Mouse (Mus musculus) intestine, postnatal 0 days (tissue): Measurements from ENCODE around the gene Olfr616. TPM values are rescaled to one million over a fixed set of nuclear protein-coding genes. Genes with fewer than 3 reads are reported as not detected.

Source experiments
- ATAC-seq: fragments of 200-750 bp; cut with Nextera tagmentation; 2 replicates; pipeline ENCODE4 v1.8.0; 2017; ENCODE audit warnings: mild to moderate bottlenecking, moderate TSS enrichment, moderate library complexity
- H3K27ac ChIP-seq: fragments of 300-500 bp; sonication (generic); 2 replicates; pipeline ENCODE4 v1.5.1; 2014; ENCODE audit warnings: mild to moderate bottlenecking, low read depth, low read length, moderate library complexity
- H3K27me3 ChIP-seq: fragments of 300-500 bp; sonication (generic); replicated peaks from 2 replicates; pipeline ENCODE4 v1.6.1; 2014; ENCODE audit warnings: low read length, mixed read lengths; ENCODE audit not compliant: control insufficient read depth, insufficient read depth
- H3K36me3 ChIP-seq: fragments of 300-500 bp; sonication (generic); 2 replicates; pipeline ENCODE4 v1.6.1; 2014; ENCODE audit warnings: mild to moderate bottlenecking, moderate library complexity; ENCODE audit not compliant: control insufficient read depth, insufficient read depth
- H3K4me1 ChIP-seq: fragments of 300-500 bp; sonication (generic); replicated peaks from 2 replicates; pipeline ENCODE4 v1.6.1; 2014; ENCODE audit warnings: antibody characterized with exemption, low read length, mixed read lengths; ENCODE audit not compliant: control insufficient read depth, insufficient read depth
- H3K4me2 ChIP-seq: fragments of 300-500 bp; sonication (generic); replicated peaks from 2 replicates; pipeline ENCODE4 v1.6.1; 2014; ENCODE audit warnings: low read depth, mild to moderate bottlenecking, moderate library complexity
- H3K4me3 ChIP-seq: fragments of 300-500 bp; sonication (generic); 2 replicates; pipeline ENCODE4 v1.5.1; 2014; ENCODE audit warnings: low read depth, low read length
- H3K9ac ChIP-seq: fragments of 300-500 bp; sonication (generic); 2 replicates; pipeline ENCODE4 v1.6.1; 2014; ENCODE audit warnings: mild to moderate bottlenecking, low read depth, low read length
- H3K9me3 ChIP-seq: fragments of 300-500 bp; sonication (generic); 2 replicates; pipeline ENCODE4 v1.6.1; 2016; ENCODE audit warnings: mixed run types; ENCODE audit not compliant: control insufficient read depth
- CTCF ChIP-seq: sonication (generic); IDR thresholded peaks from 2 replicates; pipeline ENCODE4 v1.5.1; 2016; ENCODE audit warnings: low read depth, mild to moderate bottlenecking, control low read depth, antibody characterized with exemption, moderate library complexity
- WGBS: fragments of 180-500 bp; shearing (Covaris S2); extraction: QIAGEN DNeasy Blood & Tissue Kit; methylation state at CpG from one replicate; pipeline ENCODE4 v1.1.7; 2014; 5-methylcytosine and 5-hydroxymethylcytosine counted together
- polyA plus RNA-seq: library from polyadenylated mRNA; unstranded; fragments of >200 nt; fragmentation: Nextera tagmentation; extraction: Ambion mirVana; gene quantifications from 2 replicates; pipeline ENCODE4 v1.2.1, GENCODE M21; 2015

The Olfr616 gene
- polyA plus RNA-seq: not detected in 2 replicates

DNA sequence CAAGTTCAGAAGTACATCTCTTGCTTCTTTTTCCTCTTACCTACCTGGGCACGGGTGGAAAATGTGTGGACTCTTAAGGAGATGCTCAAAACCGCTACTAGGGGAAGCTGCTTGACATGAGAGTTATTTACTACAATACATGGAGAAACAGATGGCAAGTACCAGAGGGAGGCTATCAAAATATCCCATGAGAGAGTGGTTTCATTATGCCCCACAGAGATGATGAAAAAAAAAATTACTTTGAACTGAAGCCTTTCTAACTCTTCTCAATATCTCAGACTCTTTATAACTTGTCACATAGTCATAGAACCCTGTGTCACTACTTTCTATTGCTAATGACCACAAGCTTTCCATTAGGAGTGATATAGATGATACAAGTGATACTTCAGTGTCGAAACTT is at the start of gene Olfr616:
Gene Olfr616 (minus strand): TSS at position 101 of the 400 bp plus-strand sequence.
- Histone ChIP-seq H3K9me3 (no peaks in the 10 kb centered on the region), H3K4me3 (no peak within 1 kb of the TSS), H3K9ac (no peak within 1 kb of the TSS), H3K27ac (no peak within 1 kb of the TSS), H3K36me3 (no peaks in the 10 kb centered on the region), H3K4me1 (no peaks in the 10 kb centered on the region), H3K27me3 (no peaks in the 10 kb centered on the region), H3K4me2 (no peak within 1 kb of the TSS)
- no peak for TF ChIP-seq CTCF
- no peak for ATAC-seq
- 84% methylated on average over 3 of the region's 3 CpGs for WGBS

DNA sequence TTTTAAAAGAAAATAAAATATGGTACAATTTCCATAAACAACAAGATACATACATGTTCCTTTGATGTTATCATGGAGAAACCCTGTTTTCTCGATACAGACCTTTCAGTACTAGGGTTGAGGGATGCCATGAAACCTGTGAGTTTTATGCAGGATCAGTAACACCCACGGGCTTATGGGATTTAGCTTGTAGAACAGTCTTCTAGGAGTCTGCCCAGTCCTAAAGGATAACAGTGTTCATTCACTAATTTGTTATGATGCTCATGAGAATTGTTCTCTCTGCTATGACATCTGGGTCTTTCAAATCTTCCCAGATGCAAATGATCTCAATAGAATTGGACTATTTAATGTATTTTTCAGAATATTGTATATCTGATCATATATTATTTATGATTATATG is 43.5 kb upstream of the Olfr616 start, which contains the start of gene Olfr620:
Gene Olfr620 (minus strand): TSS at position 101 of the 400 bp plus-strand sequence.
- no peak within 1 kb of the TSS for H3K27ac ChIP-seq
- 71% methylated on average over 2 of the region's 2 CpGs for WGBS
- ATAC-seq: no peak
- no peaks in the 10 kb centered on the region for H3K36me3 ChIP-seq
- H3K4me2 ChIP-seq: no peak within 1 kb of the TSS
- H3K4me3 ChIP-seq: no peak within 1 kb of the TSS
- H3K27me3 ChIP-seq: no peaks in the 10 kb centered on the region
- H3K9ac ChIP-seq: no peak within 1 kb of the TSS
- no peak for TF ChIP-seq CTCF
- no peaks in the 10 kb centered on the region for H3K4me1 ChIP-seq
- no peaks in the 10 kb centered on the region for H3K9me3 ChIP-seq

DNA sequence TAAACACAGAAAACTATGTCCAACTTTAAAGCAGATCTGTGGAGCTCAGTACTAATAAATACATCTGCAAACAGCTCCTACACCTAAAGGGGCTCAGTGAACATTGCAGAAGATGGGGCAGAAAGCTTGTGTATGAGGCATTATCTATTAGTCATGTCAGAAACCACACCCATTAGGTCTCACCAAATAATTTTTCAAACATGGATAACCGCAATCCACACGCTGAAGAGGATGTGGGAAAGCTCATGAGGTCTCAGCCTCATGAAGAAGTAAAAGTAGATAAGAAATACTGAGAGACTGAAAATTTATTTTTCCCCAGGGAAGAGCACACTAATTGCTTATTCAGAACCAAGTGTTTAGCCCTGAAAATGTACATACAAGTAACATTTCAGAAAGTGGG is 38.5 kb upstream of the Olfr616 start:
- Histone ChIP-seq H3K27me3 (no peaks in the 10 kb centered on the region), H3K4me1 (no peaks in the 10 kb centered on the region), H3K9ac (no peak overlapping the region), H3K4me3 (no peak overlapping the region), H3K4me2 (no peak overlapping the region), H3K9me3 (no peaks in the 10 kb centered on the region), H3K36me3 (no peaks in the 10 kb centered on the region), H3K27ac (no peak overlapping the region)
- TF ChIP-seq CTCF: no peak
- WGBS: 70% methylated on average over 2 of the region's 2 CpGs
- ATAC-seq: no peak

DNA sequence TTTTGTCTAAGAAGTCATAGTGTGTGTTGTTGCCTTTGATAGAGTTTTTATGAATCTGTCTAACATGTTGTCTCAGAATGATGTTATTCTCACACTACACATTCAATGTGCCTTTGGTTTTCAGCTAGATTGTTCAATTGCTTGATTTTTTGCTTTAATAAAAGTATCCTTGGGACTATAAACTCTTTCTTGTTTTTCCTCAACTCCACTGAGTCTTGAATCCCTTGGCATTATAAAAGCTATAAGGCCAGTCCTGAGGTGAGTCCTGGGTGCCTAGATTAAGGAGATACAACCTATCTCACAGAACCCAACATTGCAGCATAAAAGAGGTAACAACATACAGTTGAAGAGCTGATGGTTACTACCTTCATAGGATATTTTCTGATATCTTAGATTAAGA is 31.3 kb upstream of the Olfr616 start, which contains the start of gene Olfr619:
Gene Olfr619 (plus strand): TSS at position 301 of the 400 bp plus-strand sequence.
- H3K27me3 ChIP-seq: no peaks in the 10 kb centered on the region
- no peak within 1 kb of the TSS for H3K9ac ChIP-seq
- ATAC-seq: no peak
- H3K4me1 ChIP-seq: no peaks in the 10 kb centered on the region
- H3K9me3 ChIP-seq: no peaks in the 10 kb centered on the region
- H3K36me3 ChIP-seq: no peaks in the 10 kb centered on the region
- TF ChIP-seq CTCF: no peak
- H3K27ac ChIP-seq: no peak within 1 kb of the TSS
- no peak within 1 kb of the TSS for H3K4me2 ChIP-seq
- H3K4me3 ChIP-seq: no peak within 1 kb of the TSS

DNA sequence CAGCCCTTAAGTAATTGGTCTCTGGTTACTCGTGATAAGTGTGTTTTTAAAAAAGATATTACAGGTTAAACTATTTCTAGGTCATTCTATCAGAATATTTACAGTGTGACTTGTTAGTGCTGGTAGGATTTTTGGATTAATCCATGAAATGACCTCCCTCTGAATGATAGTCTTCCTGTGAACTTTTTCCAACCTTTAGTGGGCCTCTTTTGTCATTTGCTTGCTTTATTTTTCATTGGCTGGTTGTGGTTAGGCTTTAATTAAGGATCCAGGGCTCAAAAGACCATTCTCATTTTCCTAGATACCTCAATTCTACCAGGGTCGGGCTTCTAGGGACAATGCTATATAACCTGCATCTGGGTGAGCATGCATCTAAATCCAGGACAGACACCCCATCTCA is 20.9 kb upstream of the Olfr616 start, which contains the start of gene Olfr618:
Gene Olfr618 (plus strand): TSS at position 301 of the 400 bp plus-strand sequence.
- H3K4me3 ChIP-seq: no peak within 1 kb of the TSS
- H3K4me2 ChIP-seq: no peak within 1 kb of the TSS
- no peak for TF ChIP-seq CTCF
- no peaks in the 10 kb centered on the region for H3K9me3 ChIP-seq
- no peaks in the 10 kb centered on the region for H3K27me3 ChIP-seq
- 55% methylated on average over 2 of the region's 2 CpGs for WGBS
- no peak within 1 kb of the TSS for H3K27ac ChIP-seq
- H3K9ac ChIP-seq: no peak within 1 kb of the TSS
- H3K4me1 ChIP-seq: no peaks in the 10 kb centered on the region
- no peak for ATAC-seq
- H3K36me3 ChIP-seq: no peaks in the 10 kb centered on the region

DNA sequence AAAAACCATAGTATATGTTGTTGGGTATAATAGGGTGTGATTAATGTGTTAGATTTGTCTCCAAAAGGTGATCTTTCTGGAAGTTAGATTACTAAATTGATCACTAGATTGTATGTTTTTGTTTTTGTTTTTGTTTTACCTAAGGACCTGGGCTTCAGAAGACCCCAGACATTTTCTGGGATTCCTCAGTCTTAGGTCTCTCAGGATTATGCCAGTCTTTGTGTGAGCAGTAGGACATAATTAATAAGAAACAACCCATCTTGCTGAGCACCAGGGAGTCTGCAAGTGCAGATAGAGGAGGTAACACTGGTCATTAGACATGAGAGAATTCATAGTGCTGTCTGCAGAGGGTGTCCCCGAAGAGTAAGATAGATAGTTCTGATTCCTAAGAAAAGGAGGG is 3.8 kb upstream of the Olfr616 start, which contains the start of gene Olfr617:
Gene Olfr617 (plus strand): TSS at position 301 of the 400 bp plus-strand sequence.
- no peak within 1 kb of the TSS for H3K27ac ChIP-seq
- ATAC-seq: no peak
- H3K36me3 ChIP-seq: no peaks in the 10 kb centered on the region
- no peak for TF ChIP-seq CTCF
- H3K4me3 ChIP-seq: no peak within 1 kb of the TSS
- H3K4me1 ChIP-seq: no peaks in the 10 kb centered on the region
- WGBS: 89% methylated on average over 1 of the region's 1 CpGs
- H3K4me2 ChIP-seq: no peak within 1 kb of the TSS
- no peaks in the 10 kb centered on the region for H3K9me3 ChIP-seq
- H3K9ac ChIP-seq: no peak within 1 kb of the TSS
- H3K27me3 ChIP-seq: no peaks in the 10 kb centered on the region

DNA sequence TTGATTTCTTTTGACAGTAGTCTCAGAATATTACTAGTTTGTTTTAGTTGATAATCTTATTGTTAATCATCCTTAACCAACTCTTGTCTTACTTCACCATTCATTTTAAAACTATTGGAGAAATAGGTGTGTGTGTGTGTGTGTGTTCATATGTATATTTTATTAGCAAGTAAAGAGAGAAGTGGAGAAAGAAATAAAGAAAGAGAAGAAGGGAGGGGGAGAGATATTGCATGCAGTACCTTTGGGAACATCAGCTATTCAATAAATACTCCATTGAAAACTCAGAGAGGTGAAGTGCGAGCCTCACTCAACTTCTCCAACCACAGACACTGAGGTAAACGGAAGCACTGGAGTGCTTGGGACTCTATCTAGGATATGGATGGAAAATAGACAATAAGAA is 13.2 kb downstream of the Olfr616 start, which contains the start of gene Olfr615:
Gene Olfr615 (plus strand): TSS at position 301 of the 400 bp plus-strand sequence.
- H3K27ac ChIP-seq: no peak within 1 kb of the TSS
- H3K4me1 ChIP-seq: no peaks in the 10 kb centered on the region
- no peak for TF ChIP-seq CTCF
- no peak within 1 kb of the TSS for H3K4me3 ChIP-seq
- H3K27me3 ChIP-seq: no peaks in the 10 kb centered on the region
- H3K4me2 ChIP-seq: no peak within 1 kb of the TSS
- H3K9me3 ChIP-seq: no peaks in the 10 kb centered on the region
- ATAC-seq: no peak
- H3K9ac ChIP-seq: no peak within 1 kb of the TSS
- WGBS: 83% methylated on average over 2 of the region's 2 CpGs
- no peaks in the 10 kb centered on the region for H3K36me3 ChIP-seq
